Mouse (Mus musculus) heart, postnatal 4 days (tissue): ENCODE results near the gene Slc26a9. TPM values are rescaled to one million over a fixed set of nuclear protein-coding genes. Genes with fewer than 3 reads are reported as not detected.

Experiments
- DNase-seq: peaks from one replicate; pipeline ENCODE4 v3.0.0; 2021
- total RNA-seq, 2 experiments: library from RNA; stranded (reverse); gene quantifications; 2 replicates each; pipeline ENCODE4 v1.2.3; 2021

Gene Slc26a9
- total RNA-seq, result under 1 TPM in 1 of 2 experiments, not detected in 1; 0.07 TPM

DNA sequence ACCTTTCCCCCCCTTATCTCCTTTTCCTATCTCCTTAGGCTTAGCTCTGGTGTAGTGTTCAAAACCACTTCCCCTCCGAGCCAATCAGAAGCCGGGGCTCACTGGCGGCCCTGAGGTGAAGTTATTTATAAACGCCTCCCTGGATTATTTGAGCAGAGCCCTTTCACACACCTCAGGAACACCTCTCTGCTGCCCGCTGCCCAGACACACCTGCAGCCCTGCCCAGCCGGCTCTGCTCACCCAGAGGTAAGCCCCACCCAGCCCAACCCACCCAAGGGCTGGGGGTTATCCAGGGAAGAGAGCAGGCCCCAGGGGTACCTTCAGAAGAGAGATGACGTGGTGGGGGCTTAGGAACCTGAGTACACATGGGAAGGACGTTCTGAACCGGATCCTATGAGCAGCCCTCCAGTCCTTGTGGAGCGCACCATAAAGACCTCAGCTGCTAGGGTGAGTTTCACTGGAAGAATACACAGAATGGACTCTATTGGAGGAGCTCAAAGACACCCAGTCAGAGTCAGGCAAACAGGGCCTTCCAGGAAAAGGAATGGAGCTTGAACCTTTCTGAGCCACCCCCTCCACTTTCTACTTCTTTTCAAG, at the start of gene Slc26a9:
Gene Slc26a9, plus strand, starts transcription at position 155 of the 597 bp plus-strand sequence.
- DNase-seq, result no peak

DNA sequence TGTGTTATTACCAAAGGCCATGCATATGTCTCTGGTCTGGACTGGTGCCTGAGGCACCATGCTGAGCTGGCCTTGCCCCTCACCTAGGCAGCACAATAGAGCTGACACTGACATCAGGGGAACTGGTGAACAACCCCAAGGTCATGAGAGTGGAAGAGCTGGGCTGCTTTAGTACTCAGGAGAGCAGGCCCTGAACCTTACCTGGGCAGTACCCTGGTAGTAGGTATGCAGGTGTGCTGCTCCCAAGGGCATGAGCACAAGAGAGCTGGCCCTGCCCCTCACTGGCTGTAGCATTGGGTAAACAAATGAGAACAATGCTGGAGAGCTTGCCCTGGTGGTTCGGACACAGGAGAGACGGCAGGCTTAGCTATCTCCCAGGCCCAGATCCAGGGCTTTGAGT, 48.5 kb upstream of the Slc26a9 start:
- DNase-seq, result no peak

DNA sequence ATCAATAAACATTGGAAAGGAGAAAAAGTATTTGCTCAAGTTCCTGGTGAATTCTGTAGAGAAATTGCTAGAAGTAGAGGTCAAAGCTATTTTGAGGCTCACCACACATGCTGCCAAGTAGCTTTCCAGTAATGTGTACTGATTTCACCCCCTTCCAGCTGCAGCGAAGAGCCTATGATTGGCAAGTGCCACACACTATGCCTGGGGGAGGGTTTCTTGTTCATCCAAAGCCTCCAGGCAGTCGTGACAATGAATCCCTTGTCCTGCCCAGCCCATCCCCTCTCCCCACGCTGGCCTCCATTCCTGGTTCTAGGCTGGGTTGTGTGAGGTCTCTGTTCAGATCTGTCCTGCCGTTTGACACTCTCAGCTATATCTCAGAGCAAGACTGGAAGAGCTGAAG, 47.5 kb upstream of the Slc26a9 start:
- peak; percentile 40 for DNase-seq

DNA sequence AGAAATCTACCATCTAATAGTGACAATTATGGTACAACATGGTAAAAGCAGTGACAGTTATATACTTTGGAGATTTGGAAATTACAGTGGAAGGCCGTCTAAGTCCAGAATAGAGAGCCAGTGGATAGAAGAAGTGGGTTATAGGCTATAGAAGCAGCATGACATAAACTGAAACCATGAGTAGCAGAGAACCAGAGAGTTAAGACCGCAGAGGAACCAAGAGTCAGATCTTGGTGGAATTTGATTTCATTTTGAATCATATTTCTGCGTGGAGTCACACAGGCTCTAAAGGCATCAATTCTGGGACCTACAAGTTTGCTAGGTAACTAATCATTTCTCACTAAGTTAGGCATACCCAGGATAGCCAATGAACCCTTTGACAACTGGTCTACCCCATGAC, 45.1 kb upstream of the Slc26a9 start:
- no peak for DNase-seq

DNA sequence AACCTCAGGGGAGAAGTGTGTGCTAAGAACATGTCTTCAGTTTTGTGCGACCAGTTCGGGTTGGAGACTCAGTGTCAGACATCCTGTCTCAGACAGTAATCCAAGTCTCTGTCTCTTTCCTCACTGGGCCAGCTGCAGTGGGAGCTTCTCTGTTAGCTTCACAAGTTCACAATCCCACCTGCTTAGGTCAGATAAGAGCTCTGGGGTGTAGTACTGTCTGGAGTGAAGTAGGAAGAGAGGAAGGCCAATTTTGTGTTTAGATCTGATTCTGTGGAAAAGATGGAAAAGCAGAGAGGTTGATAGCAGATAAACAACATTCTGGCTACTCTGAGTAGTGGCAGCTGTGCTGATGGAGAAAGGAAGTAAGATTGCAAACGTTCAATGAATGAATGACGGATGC, 44.2 kb upstream of the Slc26a9 start:
- no peak for DNase-seq

DNA sequence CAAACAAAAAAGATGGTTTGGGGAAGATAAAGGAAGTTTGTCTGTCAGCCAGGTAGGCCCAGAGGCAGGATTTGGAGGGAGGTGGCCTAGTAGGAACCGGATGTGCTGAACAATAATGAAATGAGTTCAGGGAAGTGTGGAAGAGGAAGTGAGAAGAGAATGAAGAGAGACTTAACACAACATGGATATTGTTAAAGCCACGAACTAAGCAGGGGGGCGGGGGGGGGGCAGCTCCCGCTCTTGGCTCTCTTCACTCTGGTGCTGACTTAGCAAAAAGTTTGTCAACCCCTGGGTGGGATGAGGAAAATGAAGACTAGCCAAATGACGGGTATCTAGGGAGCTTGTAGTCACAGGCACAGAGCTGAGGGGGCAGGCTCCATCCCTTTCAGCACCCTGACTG, 43.4 kb upstream of the Slc26a9 start:
- no peak for DNase-seq

DNA sequence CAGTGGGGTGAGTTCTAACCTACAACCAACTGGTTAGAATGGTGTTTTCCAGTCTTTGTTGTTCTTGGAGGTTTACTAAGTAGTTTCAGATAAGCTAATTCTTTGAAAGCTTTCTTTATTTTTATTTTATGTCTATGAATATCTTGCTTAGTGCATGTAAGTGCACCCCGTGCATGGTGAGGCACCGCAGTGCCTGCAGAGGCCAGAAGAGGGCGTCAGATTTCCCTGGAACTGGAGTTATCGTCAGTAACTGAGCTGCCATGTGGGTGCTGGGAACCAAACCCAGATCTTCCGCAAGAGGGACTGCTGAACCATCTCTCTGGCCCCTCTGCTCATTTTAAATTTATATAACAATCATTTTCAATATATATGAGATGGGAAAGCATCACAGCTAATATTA, 42.4 kb upstream of the Slc26a9 start:
- no peak for DNase-seq

DNA sequence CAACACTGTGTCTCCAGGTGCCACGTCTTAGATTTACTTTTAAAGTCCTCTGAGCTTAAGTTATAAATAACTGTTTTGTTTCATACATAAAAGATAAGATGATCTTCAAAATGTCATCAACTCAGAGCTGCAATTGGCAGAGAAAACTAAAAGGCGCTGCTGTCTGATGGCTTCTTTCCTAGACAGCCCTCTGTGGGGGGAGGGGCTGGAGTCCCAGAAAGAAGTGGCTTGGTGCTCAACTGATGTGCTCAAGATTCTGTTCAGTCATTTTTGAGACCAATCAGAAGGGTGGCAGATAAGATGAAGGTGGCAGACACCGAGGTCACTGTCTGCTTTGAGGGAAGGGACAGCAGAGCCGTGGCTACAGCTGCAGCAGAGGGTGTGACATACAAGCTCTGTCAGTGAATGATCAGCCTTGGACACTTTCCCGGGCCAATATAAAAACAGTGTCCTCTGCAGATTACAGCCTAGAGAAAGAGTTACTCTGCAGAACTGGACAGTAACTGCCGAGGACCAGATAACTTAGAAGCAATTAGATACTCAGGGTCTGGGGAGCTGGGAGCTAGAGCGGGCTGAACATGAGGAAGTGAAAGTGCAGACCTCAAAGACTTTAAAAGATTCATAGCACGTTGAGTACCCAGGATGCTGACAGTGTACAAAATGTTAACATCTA, 41.6 kb upstream of the Slc26a9 start:
- DNase-seq, result no peak

DNA sequence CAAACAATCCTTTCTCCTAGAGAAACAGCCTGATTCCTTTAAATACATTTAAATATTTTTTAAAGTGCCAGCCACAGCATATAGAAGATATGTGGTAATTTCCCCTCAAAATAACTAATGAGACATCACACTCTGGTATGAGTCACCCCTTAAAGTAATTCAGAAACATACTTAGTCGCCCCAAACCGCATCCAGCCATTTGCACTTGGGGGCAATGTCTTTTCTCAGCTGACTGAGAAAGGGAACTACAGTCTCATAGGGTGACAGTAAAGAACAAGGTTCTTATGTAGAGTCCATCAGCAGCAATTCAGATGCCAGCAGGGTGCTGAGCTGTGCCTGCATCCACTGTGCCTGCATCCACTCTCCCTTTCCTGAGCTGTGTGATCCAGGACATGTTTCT, 40.3 kb upstream of the Slc26a9 start:
- no peak for DNase-seq

DNA sequence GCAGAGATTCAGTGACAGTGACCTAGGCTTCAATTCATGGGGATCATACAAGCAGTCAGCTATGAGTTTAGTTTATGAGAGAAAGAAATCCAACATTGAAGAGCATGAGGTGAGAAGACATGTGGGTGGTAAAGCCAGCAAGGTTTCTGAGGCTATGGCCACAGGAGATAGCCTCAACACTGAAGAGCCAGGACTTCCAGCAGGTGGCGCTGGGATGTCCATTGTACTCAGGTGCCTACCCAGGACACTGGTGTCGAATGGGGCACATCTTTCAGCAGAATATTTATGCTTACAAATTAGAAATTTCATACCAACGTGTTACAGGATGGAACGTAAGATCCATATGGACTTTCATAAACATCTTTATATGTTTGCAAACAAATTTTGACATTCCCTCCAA, 35.5 kb upstream of the Slc26a9 start:
- peak; percentile 78 for DNase-seq

DNA sequence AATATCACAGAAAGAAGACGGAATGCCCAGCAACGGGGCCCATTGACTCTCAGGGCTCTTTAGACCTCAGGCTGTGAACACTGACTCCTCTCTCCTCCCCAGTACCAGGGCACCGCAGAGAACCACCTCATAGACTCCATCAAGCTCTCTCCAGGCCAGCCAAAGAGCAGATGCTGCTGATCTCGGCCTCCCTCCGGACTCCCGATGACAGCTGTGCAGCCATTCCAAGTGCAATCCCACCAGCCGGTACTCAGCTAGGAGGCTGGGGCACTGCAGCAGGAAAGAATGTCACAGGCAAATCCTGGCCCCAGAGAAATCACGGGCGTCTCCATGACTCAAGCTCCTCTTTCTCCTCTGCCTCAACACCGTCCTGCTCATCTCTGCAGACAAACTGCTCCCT, 32.3 kb upstream of the Slc26a9 start:
- no peak for DNase-seq

DNA sequence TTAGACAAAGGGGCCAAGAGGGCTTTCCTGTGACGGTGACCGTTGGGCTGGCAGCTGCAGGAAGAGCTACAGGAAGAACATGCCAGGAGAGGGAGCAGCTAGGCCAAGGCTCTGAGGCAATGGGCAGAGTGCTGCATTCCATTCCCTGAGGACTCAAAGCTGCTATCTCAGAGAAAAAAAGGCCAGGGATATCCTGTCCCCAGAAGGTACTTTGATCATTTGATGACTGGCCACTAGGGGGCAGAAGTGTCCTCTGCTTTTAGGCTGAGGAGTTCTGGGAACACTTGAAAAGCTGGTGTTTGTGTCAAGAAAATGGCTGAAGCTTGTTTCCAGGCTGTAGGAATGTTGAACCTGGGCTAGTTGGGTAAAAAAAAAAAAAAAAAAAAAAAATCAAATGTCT, 31.4 kb upstream of the Slc26a9 start:
- peak; percentile 93 for DNase-seq

DNA sequence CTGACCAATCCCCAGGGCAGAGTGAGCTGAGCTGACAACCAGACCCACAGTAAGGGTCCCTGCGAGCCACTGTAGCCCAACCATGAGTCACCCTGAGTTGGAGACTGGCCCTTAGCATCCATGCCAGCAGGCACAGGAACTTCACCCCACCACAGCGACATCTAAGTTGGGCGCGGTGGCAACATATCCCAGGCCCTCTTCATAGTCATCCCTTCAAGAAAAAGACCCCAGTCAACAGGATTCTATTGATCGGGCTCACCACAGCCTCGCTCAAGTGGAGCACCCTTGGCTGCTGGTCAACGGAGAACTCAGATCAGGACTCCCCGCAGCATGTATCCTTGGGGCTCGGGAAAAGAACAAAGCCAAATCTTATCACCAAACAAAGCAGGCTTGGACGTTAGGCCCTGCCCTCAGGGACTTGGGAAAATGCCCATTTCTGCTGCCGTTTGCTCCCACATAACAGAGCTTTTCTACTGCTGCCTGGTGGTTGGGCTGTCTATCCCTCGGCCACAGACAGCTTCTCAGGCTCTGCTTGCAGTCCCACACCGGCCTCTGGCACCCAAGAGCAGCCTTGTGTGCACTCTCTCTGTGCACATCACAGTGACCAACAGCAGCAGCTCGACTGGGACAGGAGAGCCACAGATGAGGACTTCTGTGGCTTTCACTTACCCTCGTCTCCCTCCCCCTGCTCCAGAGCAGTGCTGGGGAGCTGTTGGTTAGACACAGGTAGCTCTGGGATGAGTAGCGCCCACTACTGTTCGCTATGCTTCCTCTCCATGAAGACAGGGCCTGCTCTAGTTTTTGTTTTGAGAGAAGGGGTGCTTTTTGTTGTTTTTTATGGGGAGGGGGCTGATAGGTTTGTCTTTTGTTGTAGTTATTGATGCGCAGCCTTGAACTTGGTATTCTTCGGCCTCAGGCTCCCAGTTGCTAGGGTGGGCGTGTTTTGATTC, 29.2 kb upstream of the Slc26a9 start:
- peak; percentile 51 for DNase-seq

DNA sequence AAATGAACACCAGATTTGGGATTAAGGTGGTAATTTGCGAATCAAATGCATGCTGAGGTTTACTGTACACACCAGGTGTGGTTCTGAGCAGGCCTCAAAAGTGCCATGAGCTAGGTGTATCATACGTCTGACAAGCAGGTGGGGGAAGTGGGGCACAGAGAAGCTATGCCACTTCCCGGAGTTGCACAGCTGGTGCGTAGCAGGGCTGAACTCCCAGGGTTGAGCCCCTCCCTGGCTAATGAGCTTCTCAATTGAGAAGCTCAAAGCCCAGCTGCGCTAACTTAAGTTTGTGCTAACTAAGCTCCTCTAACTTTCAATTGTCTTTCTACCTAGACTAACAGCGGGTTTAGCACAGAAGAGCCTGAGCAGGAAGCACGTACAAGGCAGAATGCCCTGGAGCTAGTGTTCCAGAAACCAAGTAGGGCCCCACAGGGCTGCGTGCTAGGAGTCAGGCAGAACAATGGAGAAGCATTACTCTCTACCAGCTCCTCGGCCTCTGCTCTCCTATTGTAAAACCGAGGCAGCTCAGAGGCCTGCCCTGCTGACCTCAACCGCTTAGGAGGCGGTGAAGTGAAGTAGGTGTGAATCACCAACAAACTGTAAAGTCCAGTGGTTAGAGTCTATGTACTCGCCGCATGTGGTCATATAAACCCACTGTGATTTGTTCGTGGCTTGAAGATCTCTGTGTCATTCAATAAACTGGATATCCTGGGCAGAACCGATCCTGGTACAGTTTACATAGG, 24.7 kb upstream of the Slc26a9 start:
- DNase-seq, result no peak

DNA sequence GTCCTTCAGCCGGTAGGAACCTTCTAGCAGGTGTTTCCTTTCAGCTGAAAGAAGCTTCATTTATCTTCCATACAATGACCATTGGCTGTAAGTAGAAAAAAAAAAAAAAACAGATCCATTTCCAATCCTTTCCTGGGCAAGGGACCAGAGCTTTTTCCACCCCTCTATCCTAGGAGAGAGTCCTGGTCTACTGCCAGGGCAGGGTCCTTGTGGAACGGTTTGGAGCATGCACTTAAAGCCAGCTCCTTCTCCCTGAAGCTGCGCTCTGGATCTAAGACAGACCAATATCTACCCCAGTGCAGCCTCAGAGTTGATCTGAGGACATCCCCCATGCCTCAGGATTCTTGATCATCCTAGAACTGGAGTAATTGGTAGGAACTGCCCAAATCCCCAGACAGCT, 21.8 kb upstream of the Slc26a9 start:
- peak; percentile 38 for DNase-seq

DNA sequence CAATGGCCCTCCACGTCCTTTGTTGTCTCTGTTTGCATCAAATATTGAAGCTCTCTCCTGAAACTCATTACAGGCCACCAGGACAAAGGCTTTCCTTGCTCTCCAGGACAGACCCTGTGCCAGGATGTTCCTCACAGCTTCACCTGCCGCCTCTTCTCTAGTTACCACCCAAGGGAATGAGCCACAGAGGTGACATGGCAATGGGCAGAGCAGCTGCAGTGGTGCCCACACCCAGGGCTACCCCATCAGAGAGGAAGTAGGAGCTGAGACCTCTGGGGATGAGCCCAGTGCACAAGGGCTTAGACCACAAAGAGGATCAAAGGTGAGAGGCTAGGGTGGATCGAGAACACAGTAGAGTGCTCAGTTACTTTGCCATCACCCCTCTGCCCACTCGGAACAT, 20.3 kb upstream of the Slc26a9 start:
- DNase-seq, result no peak

DNA sequence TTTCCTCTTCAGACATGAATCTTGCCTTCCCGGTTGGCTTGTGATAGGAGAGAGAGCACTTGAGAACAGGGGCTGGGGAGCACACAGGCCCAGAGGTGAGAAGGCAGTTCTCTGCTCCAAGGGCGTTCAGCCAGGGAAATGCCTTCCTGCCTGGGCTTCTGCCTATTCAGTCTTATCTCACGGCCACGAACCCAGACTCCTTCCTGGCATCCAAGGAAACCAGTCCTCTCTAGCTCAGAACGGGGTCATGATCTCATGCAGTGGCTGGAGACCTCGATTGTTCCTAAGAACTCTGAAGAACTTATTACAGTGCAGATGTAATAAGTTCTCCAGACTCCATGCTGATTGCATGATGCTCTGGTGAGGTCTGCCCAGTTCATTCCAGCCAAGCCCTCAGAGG, 17.2 kb upstream of the Slc26a9 start:
- peak; percentile 40 for DNase-seq

DNA sequence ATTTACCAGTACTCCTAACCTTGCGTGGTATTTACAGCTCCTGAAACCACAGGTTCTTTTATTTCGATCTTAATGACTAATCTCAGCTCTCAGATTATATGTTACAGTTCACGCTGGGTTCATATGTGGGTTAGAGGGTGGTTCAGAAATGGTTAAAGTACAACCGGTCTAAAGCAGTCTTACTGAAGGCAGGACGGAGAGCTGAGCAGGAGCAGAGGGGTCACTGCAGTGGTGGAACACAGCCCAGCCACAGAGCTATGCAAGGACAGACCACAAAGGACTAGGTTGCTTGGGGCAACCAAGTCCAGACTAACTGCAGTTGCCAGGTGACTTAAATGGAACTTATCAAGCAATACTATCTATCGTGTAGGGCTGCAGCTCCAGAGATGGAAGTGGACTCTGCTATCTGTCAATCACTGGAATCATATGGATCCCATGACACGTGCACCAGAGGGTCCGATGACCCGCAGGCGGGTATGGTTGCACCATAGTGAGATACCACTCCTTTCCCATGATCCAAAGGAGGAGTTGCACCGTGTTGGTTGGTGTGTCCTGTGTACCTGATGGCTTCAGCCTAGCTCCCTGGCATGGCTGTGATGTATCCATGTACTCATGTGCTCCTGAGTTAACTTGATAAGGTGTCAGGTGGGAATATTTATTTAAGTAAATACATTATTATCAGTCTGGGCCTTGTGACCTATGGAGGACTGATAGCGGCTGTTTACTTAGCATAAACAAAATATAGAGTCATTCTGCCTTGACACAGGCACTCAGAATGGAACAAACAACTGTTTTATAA, 13.0 kb upstream of the Slc26a9 start:
- DNase-seq, result no peak

DNA sequence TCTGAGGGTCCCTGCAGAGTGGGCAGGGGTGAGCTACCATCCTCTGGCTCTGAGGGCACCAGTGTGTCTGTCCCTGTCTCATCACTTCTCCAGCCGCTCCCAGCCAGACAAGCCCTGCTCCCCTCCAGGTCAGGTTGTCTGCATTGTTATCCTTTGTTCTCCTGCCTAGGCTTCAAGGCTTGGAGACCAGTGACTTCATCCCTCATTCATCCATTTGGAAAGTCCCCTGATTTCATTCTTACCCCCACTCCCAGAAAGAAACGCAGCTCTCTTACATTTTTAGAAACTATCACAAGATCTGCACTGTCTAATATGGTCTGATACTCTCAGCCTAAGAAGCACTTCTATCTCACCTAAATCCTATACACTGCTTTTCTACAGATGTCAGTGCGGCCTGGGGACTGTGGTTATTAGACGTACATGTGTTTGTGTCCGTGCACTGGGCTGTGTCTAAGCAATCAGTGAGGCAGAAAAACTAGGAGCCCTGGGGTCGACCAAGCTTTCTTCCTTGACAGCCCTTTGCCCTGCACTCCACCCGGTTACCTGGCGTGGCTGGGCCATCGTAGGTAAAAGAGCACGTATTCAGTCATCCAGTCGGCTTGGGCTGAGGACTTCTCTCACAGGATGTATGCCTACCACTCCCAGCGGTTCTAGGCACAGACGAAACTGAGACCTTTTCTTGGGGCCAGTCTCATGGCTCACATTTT, 10.2 kb upstream of the Slc26a9 start:
- DNase-seq, result no peak

DNA sequence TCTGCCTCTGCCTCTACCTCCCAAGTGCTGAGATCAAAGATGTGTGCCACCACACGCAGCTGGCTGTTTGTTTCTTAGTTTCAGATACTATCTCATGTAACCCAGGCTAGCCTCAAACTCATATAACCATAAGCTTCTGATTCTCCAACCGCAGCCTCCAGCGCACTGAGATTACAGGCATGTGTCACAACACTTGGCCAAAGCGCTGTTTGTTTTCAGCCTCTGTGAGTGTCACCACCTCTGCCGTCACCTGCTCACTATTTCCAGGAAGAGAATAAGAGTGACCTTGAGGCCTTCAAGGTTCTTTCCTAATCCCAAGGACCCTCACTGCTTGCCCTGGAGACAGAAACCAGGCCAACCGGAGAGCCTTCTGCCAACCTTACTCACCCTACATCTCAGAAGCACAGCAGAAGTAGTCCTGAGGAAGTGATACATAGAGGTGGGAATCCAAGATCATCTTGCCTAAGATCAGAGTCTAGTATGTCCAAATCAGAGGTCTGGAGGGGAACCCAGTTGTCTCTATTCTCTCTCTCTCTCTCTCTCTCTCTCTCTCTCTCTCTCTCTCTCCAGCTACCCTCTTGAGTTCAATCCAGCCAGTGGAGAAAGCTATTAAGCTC, 9.1 kb upstream of the Slc26a9 start:
- no peak for DNase-seq

DNA sequence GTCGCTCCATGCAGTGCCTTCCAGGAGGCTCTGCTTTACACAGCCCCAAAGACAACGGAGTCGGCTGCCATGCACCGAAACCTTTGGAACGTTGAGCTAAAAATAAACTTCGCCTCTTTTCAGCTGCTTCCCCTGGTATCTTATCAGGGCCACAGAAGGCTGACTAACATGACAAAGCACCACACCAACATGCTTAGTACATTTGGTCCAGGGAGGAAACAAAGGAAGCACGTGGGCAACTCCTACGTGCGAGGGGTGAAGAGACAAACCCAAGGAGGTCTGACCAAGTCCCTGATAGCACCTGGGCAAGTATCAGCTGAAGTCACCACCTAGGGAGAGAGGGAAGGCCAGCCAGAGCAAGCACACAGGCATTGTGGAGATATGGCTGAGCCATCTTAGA, 7.3 kb upstream of the Slc26a9 start:
- no peak for DNase-seq
